Mouse (Mus musculus) adipocyte (in vitro differentiated cells): Measurements from ENCODE around the gene Bpifb1.
A peak's percentile ranks its signal among the peaks of the same experiment; 100 is the strongest.
"Not testable (repeated sequence)": the region's sequence is repeated elsewhere in the genome, so short reads cannot be mapped to it uniquely, and the experiment has no call there.

Source experiments
- DNase-seq: peaks from one replicate; pipeline ENCODE4 v3.0.0-alpha.2; 2016; ENCODE audit warnings: low spot score

The Bpifb1 gene

GRCm38 (mm10) chr2:154190546-154191258 lies at the start of gene Bpifb1:
Gene Bpifb1, plus strand, starts transcription at chr2:154190818.
- no peak for DNase-seq

- DNase-seq: no peak
Measured at GRCm38 (mm10) chr2:154142580-154142979, 48.0 kb upstream of the Bpifb1 start, which contains the start of gene Bpifa1. Gene Bpifa1, plus strand, starts transcription at chr2:154142880.

GRCm38 (mm10) chr2:154143735-154144134 lies 46.9 kb upstream of the Bpifb1 start:
- DNase-seq: no peak

DNA sequence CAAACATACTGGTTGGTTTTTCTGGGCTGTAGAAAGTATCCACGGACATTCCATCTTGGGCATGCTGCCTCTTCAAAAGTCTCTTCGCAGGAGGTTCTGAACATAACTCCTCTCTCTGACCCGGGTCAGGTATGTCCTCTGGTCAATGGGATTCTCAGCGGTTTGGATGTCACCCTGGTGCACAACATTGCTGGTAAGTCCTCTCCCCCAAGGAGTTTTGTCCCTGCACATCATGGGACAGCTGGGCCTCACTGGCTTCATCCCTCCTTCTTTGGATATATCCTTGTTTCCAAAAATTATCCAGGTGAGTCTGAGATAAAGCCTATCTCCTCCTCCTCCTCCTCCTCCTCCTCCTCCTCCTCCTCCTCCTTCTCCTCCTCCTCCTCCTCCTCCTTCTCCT lies 43.1 kb upstream of the Bpifb1 start:
- DNase-seq: no peak

DNA sequence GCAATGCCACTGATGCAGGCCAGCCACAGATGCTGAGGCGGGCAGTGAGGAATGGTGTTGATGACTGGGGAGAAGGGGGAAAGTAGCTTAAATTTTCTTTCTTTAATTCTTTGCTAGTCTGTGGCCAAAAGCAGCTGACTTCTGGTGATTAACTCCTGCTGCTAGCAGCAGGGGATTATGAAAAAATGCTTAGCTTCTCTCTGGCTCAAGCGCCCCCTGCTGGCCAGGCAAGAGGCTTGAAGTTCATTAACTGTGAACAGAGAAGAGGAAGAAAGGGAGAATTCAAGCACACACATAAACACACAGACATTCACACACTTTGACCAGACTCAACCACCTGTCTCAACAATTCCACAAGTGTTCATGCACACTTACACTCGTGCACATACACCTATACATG lies 32.2 kb upstream of the Bpifb1 start:
- peak; percentile 6 for DNase-seq

GRCm38 (mm10) chr2:154162307-154162706 lies 28.3 kb upstream of the Bpifb1 start, which contains the start of gene Bpifa5:
Gene Bpifa5, plus strand, starts transcription at chr2:154162607.
- DNase-seq: no peak

DNA sequence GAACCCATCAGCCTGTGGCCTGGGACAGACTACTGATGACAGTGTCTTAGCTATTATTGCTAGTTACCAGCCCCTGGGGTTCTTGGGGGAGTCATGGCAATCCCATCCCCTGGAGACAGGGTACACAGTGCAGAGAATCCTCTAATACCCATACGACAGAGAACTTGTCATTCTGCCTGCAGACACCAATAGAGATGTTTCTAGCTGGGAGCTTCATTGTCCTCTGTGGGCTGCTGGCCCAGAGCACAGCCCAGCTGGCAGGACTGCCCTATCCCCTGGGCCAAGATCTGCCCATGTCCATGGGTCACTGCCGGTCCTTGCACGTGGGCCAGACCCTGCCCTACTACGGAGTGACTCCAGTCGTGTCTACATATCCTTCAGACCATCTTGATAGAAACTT lies 27.3 kb upstream of the Bpifb1 start:
- DNase-seq: no peak

DNA sequence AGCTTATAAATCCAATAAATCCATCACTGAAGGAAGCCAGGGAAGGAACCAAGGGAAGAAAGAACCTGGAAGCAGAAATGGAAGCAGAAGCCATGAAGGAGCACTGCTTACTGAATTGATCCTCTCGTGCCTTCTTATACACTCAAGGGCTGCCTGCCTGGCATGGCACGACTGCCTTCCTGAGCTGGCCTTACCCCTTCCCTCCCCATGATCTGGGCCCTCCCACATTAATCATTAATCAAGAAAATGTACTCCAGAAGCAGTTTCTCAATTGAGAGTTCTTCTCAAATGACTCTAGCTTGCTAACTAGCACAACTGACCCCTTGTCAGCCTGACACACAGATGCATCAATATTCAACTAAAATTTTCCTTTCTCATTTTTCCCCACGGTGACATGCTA lies 21.4 kb upstream of the Bpifb1 start:
- no peak for DNase-seq

GRCm38 (mm10) chr2:154171621-154172020 lies 19.0 kb upstream of the Bpifb1 start:
- no peak for DNase-seq

- DNase-seq: peak; percentile 9
Measured at GRCm38 (mm10) chr2:154173313-154173712, 17.3 kb upstream of the Bpifb1 start.

DNA sequence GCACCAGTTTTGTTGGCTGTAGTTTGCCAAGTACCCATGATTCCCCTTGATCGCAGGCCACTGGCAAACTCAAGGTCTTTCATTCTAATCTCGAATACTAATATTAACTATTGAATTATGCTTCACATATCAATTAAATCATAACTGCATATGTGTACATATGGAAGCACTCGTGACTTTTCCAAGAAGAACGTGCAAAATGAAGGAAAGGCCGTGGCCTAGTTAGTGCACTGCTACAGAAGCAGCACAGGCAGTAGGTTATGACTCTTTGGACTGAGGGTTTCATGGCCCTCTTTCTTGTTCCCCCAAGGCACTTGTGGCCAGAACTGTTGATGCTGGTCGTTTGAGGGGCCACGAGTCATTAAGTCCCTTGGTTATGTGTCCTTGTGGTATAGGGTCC lies 8.7 kb upstream of the Bpifb1 start:
- not testable (repeated sequence) for DNase-seq

DNA sequence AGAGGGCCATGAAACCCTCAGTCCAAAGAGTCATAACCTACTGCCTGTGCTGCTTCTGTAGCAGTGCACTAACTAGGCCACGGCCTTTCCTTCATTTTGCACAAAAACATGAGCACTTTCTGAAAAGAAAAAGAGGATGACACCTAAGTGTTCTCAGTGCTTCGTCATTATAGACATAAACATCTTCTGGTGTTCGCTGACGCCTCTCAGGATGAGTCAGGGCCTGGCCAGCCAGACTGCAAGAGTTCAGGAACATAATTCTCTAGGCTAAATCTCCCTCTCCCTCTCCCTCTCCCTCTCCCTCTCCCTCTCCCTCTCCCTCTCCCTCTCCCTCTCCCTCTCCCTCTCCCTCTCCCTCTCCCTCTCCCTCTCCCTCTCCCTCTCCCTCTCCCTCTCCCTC lies 7.6 kb upstream of the Bpifb1 start:
- DNase-seq: not testable (repeated sequence)

GRCm38 (mm10) chr2:154185319-154185718 lies 5.3 kb upstream of the Bpifb1 start:
- DNase-seq: no peak

- no peak for DNase-seq
Measured at GRCm38 (mm10) chr2:154185748-154186147, 4.9 kb upstream of the Bpifb1 start.

GRCm38 (mm10) chr2:154187468-154187867 lies 3.1 kb upstream of the Bpifb1 start:
- peak; percentile 10 for DNase-seq

DNA sequence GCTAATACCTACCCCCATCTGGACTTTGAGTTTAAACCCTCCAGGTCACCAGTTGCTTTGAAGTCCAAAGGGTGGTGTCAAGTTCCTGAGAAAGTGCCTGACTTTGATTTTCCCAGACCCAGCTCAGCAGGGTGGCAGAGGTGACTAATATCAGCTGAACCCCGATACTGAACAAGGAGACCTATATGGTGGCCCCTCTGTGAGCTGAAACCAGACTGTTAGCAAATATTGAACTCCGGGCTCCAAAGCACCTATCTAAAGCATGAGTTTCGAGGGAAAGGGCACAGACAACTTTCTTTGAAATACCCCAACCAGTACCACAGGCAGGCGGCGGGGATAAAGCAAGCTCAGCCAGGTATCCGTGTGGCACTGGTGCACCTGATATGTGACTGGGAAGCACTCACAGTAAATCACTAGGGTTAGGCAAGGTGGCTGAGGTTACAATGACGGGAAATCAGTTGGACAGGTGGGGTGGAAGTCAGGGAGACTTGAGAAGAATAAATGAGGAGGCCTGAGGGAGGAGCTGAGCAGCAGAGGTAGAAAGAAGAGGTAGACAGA lies 662 bp upstream of the Bpifb1 start:
- DNase-seq: no peak

DNA sequence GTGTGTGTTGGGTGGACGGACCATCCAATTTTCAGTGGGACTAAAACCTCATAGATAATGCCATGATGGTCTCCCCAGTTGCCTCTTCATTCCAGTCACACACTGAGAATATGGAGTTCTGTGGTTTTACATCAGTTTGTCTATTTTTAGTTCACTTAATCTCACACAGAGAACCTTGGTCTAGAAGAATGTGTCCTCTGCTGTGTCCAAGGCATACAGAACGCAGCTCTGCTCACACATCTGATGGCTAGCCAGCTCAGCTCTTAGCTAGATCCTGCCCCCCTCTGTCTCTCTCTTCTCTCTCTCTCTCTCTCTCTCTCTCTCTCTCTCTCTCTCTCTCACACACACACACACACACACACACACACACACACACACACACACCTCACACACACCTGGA lies 1.5 kb downstream of the Bpifb1 start:
- no peak for DNase-seq

- DNase-seq: no peak
Measured at GRCm38 (mm10) chr2:154193071-154193470, 2.5 kb downstream of the Bpifb1 start.

- DNase-seq: no peak
Measured at GRCm38 (mm10) chr2:154193994-154194504, 3.4 kb downstream of the Bpifb1 start.

DNA sequence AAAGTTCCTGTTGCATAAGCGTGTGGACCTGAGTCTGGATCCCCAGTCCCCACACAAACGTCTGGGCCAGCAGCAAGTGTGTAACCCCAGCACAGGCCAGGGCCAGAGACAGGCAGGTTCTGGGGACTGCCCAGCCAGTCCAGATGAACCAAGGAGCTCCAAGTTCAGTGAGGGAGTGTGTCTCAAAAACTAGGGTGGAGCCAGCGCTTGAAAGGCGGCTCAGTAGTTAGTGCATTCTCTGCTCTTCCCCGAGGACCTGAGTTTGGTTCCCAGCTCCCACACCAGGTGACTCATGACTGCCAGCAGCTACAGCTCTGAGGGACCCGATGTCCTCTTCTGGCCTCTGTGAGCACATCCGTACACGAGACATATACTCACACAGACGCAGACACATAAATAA lies 6.4 kb downstream of the Bpifb1 start:
- DNase-seq: no peak

- DNase-seq: no peak
Measured at GRCm38 (mm10) chr2:154204630-154205029, 14.0 kb downstream of the Bpifb1 start.

DNA sequence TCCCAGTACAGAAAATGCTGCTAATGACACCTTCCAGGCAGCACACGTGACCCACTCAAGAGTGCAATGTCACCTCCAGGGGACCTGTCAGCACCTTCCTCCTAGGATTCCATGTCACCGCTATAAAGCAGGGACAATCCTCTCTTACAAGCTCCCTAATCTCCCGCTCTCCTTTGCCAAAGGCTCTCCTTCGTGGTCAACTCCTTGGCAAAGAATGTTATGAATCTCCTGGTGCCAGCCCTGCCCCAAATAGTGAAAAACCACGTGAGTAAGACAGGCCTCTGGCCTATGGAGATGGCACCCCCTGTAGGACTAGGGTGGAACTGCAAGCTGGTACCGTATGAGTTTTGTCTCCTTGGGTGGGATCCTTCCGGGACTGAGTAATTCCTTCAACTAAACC lies 16.3 kb downstream of the Bpifb1 start:
- DNase-seq: no peak

- DNase-seq: peak; percentile 50
Measured at GRCm38 (mm10) chr2:154209112-154209511, 18.5 kb downstream of the Bpifb1 start.

DNA sequence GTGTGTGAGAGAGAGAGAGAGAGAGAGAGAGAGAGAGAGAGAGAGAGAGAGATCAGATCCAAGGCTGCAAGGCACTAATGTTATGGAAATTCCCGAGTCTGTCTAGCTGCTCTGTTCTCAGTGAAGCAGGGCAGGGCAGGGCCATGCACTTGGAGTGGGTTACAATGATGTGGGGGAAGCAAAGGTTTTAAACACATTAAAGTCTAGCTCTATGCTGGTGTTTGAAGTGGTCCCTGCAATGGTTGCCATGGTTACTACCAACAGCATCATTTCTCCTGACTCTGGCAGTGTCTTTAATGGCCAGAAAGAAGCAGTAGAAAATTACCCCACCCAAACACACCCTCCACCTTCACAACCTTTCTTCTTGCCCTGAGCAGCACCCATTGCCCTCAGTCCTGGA lies 20.5 kb downstream of the Bpifb1 start:
- DNase-seq: no peak
